Mouse (Mus musculus): ENCODE data around the gene Fam198a. TPM values are rescaled to one million over a fixed set of nuclear protein-coding genes. Genes with fewer than 3 reads are reported as not detected.

The Fam198a gene
- polyA plus RNA-seq, 1 experiment from 2014 or later, result 1.8 TPM

GRCm38 (mm10) chr9:122023873-122024272 is 73.1 kb downstream of the Fam198a start:
- Histone ChIP-seq H3K4me3 (replicated peaks) (no peak overlapping the region), H3K27ac (no peak overlapping the region), H3K4me2 (no peak overlapping the region), H3K4me1 (replicated peaks) (peaks cover 32% of the 10 kb centered on the region), H3K9ac (replicated peaks) (no peak overlapping the region), H3K36me3 (no peaks in the 10 kb centered on the region), H3K27me3 (no peaks in the 10 kb centered on the region), H3K9me3 (no peaks in the 10 kb centered on the region)
- 84% methylated on average over 5 of the region's 5 CpGs for WGBS
- no peak for ATAC-seq (ENCODE audit: insufficient number of reproducible peaks, insufficient read depth, low FRiP score, low TSS enrichment, low read depth)

GRCm38 (mm10) chr9:122024419-122024818 is 73.6 kb downstream of the Fam198a start:
- 87% methylated on average over 6 of the region's 6 CpGs for WGBS

GRCm38 (mm10) chr9:122025855-122026590 is 75.2 kb downstream of the Fam198a start:
- no peaks in the 10 kb centered on the region for H3K27me3 ChIP-seq
- H3K4me3 ChIP-seq (replicated peaks), result no peak overlapping the region
- no peak overlapping the region for H3K27ac ChIP-seq
- H3K9ac ChIP-seq (replicated peaks), result no peak overlapping the region
- 34% methylated on average over 7 of the region's 7 CpGs for WGBS
- no peak overlapping the region for H3K4me2 ChIP-seq
- H3K9me3 ChIP-seq, result no peaks in the 10 kb centered on the region
- H3K36me3 ChIP-seq, result no peaks in the 10 kb centered on the region
- ATAC-seq (ENCODE audit: insufficient number of reproducible peaks, insufficient read depth, low FRiP score, low TSS enrichment, low read depth), result no peak
- peaks cover 27% of the 10 kb centered on the region for H3K4me1 ChIP-seq (replicated peaks)

More at GRCm38 (mm10) chr9:122024419-122024818, 73.6 kb downstream of the Fam198a start:
- Histone ChIP-seq H3K4me2 (no peak overlapping the region), H3K36me3 (no peaks in the 10 kb centered on the region), H3K27ac (no peak overlapping the region), H3K4me1 (replicated peaks) (peaks cover 27% of the 10 kb centered on the region), H3K9ac (replicated peaks) (no peak overlapping the region), H3K9me3 (no peaks in the 10 kb centered on the region), H3K4me3 (replicated peaks) (no peak overlapping the region), H3K27me3 (no peaks in the 10 kb centered on the region)
- no peak for ATAC-seq (ENCODE audit: insufficient number of reproducible peaks, insufficient read depth, low FRiP score, low TSS enrichment, low read depth)

- no peak for ATAC-seq (ENCODE audit: insufficient number of reproducible peaks, insufficient read depth, low FRiP score, low TSS enrichment, low read depth)
- Histone ChIP-seq H3K4me1 (replicated peaks) (peaks cover 27% of the 10 kb centered on the region), H3K4me3 (replicated peaks) (no peak overlapping the region), H3K27ac (peak overlapping the region; percentile 47), H3K9me3 (no peaks in the 10 kb centered on the region), H3K4me2 (no peak overlapping the region), H3K36me3 (no peaks in the 10 kb centered on the region), H3K27me3 (no peaks in the 10 kb centered on the region), H3K9ac (replicated peaks) (no peak overlapping the region)
- WGBS, result 59% methylated on average over 6 of the region's 6 CpGs
These were observed 76.5 kb downstream of the Fam198a start for GRCm38 (mm10) chr9:122027081-122027913.

GRCm38 (mm10) chr9:122027914-122028745 is 77.3 kb downstream of the Fam198a start:
- Histone ChIP-seq H3K9me3 (no peaks in the 10 kb centered on the region), H3K36me3 (no peaks in the 10 kb centered on the region), H3K9ac (replicated peaks) (no peak overlapping the region), H3K27ac (peak overlapping the region; percentile 47; the same call in 1 of the 2 replicates), H3K4me2 (no peak overlapping the region), H3K4me3 (replicated peaks) (no peak overlapping the region), H3K27me3 (no peaks in the 10 kb centered on the region), H3K4me1 (replicated peaks) (peaks cover 27% of the 10 kb centered on the region)
- 84% methylated on average over 11 of the region's 11 CpGs for WGBS
- ATAC-seq (ENCODE audit: insufficient number of reproducible peaks, insufficient read depth, low FRiP score, low TSS enrichment, low read depth), result no peak

GRCm38 (mm10) chr9:122029765-122030164 is 79.0 kb downstream of the Fam198a start:
- Histone ChIP-seq H3K9ac (replicated peaks) (no peak overlapping the region), H3K4me1 (replicated peaks) (peaks cover 27% of the 10 kb centered on the region), H3K4me2 (no peak overlapping the region), H3K27me3 (no peaks in the 10 kb centered on the region), H3K9me3 (no peaks in the 10 kb centered on the region), H3K4me3 (replicated peaks) (no peak overlapping the region), H3K27ac (no peak overlapping the region), H3K36me3 (no peaks in the 10 kb centered on the region)
- WGBS, result 90% methylated on average over 7 of the region's 7 CpGs
- ATAC-seq (ENCODE audit: insufficient number of reproducible peaks, insufficient read depth, low FRiP score, low TSS enrichment, low read depth), result no peak

Other genes with a start within 250 kb of the Fam198a start
- gene Sec22c, start 245.5 kb upstream of the Fam198a start, polyA plus RNA-seq (2016; fragmentation: Nextera tagmentation; extraction: Ambion mirVana), result 13.9 and 16.2 TPM in 2 replicates
- gene Ss18l2, start 240.7 kb upstream of the Fam198a start, polyA plus RNA-seq (2016; fragmentation: Nextera tagmentation; extraction: Ambion mirVana), result 95.8 and 105 TPM in 2 replicates
- gene Nktr, start 231.8 kb upstream of the Fam198a start, polyA plus RNA-seq (2016; fragmentation: Nextera tagmentation; extraction: Ambion mirVana), result 68.4 and 71.5 TPM in 2 replicates
- 13.7 and 16.7 TPM in 2 replicates for gene Zfp651, start 191.7 kb upstream of the Fam198a start, polyA plus RNA-seq (2016; fragmentation: Nextera tagmentation; extraction: Ambion mirVana)
- 5.9 and 7.0 TPM in 2 replicates for gene Klhl40, start 173.4 kb upstream of the Fam198a start, polyA plus RNA-seq (2016; fragmentation: Nextera tagmentation; extraction: Ambion mirVana)
- 0.19 and 0.22 TPM in 2 replicates for gene Hhatl, start 158.5 kb upstream of the Fam198a start, polyA plus RNA-seq (2016; fragmentation: Nextera tagmentation; extraction: Ambion mirVana)
- 0.15 and 0.58 TPM in 2 replicates for gene Ccdc13, start 111.5 kb upstream of the Fam198a start, polyA plus RNA-seq (2016; fragmentation: Nextera tagmentation; extraction: Ambion mirVana)
- 152 and 161 TPM in 2 replicates for gene Higd1a, start 92.6 kb upstream of the Fam198a start, polyA plus RNA-seq (2016; fragmentation: Nextera tagmentation; extraction: Ambion mirVana)
- 0.50 TPM in 1 of 2 replicates, not detected in the other for gene Ackr2, start 52.6 kb upstream of the Fam198a start, polyA plus RNA-seq (2016; fragmentation: Nextera tagmentation; extraction: Ambion mirVana)
- not detected in 2 replicates for gene Cyp8b1, start 34.7 kb upstream of the Fam198a start, polyA plus RNA-seq (2016; fragmentation: Nextera tagmentation; extraction: Ambion mirVana)
- gene Pomgnt2, start 46.1 kb downstream of the Fam198a start, polyA plus RNA-seq (2016; fragmentation: Nextera tagmentation; extraction: Ambion mirVana), result 10.4 and 11.2 TPM in 2 replicates
- gene Snrk, start 166.3 kb downstream of the Fam198a start, polyA plus RNA-seq (2016; fragmentation: Nextera tagmentation; extraction: Ambion mirVana), result 51.1 and 57.3 TPM in 2 replicates